Mouse (Mus musculus): Measurements from ENCODE around the gene Cngb1. TPM values are rescaled to one million over a fixed set of nuclear protein-coding genes. Genes with fewer than 3 reads are reported as not detected.

Gene Cngb1
- total RNA-seq, 2 experiments from 2014 or later = 0.87 to 0.91 TPM

DNA sequence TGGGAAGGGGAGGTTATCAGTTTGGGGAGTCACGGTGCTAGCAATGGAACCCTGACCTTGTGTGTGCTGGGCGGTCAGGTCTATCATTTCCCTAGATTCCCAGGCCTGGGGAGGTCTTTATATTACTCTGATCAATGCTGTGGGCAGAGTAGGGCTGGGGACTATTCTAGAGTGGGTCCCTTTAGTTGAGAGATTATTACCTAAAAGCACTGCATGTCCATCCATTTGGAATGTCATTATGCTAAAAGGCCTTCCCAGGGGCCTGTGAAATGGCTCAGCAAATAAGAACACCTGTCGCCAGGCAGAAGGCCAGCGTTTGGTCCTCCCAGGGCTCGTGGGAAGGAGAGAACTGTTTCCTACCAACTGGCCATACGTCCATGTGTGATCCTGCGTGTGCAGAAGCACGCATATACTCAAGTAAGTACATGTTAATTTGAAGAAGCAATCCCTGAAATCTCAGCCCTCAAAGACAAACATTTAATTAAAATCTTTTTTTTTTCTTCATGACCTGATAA is 104.3 kb downstream of the Cngb1 start:
- no peak for DNase-seq (ENCODE audit: low spot score in 2 of 2)

DNA sequence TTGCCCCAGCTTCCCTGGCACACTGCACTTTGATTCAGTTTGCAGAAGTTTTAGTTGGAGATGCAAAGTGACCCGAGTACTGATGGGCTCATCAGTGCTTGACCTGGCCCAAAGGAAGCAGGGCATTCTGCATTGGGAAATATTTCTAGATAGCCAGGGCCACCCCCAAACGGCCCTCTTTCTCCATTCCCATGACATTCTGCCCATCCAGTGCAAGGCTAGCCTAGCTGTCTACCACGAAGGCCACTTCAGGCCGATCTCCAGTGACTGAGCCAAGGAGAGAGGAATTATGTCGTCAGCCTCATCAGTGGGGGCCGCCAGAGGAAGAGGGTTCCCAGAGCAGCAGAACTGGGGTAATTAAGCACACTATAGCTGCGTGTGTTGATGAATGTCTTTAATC is 104.9 kb downstream of the Cngb1 start:
- no peak for DNase-seq (ENCODE audit: low spot score in 2 of 2)

DNA sequence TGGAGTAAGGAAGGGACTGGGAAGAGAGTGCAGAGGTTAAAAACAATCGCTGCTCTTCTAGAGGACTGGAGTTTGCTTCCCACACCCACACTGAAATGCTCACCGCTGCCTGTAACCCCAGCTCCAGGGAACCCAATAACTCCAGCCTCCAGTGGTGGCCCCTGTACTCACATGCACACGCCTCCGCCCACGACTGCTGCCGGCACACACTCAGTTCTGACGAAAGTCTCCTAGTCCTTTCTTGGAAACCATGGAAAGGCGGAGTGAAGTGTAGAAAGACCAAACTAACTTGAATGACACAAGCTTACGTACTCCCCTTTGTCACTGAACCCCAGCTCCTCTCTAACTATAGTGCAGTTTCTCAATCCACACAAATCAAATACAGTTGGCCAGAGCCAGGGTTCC is 106.4 kb downstream of the Cngb1 start:
- DNase-seq (ENCODE audit: low spot score in 2 of 2) = no peak

DNA sequence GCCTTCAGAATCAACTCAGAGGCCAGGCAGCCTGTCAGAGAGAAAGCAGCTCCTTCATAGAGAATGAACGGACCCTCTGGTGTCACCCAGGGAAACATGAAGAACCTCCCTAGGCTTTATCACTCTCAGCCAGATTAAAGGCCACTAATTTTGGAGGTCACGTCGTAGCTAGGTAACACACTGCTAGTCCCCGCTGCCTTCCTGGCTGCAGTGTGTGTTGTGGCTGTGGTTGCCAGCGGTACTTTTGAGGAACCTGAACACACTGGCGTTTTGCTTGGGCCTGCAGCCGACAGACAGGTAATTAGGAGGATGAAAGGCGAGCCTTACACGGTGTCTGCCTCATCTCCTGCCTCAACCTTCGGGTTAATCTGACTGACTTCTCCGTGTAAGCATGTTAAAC is 110.7 kb downstream of the Cngb1 start:
- no peak for DNase-seq (ENCODE audit: low spot score in 2 of 2)

DNA sequence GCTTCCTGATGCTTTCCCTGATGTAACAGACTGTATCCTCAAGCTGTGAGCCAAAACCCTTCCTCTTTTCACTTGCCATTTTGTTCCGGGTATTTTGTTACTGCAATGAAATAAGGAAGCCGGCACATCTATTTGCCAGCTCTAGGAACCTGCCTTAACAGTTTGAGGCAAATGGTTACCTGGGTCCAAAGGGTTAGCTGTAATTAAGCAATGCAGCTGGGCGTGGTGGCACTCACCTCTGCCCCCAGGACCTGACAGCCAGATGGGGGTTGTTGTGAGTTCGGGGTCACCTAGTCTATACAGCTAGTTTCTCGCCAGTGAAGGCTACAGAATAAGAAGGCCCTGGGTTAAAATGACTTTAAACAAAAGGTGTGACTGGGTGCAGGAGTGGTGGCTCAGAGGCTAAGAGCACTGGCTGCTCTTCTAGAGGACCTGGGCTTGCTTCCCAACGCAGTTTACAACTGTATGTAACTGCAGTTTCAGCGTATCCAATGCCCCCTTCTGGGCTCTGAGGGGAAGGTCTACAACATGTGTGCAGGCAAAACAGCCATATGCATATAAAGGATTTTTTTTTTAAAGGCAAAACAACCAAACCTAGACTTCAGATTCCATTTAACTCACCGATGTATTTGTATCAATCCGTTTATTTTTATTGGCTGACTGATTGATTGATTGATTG is 114.7 kb downstream of the Cngb1 start:
- no peak for DNase-seq (ENCODE audit: low spot score in 2 of 2)

Other genes with a start within 250 kb of the Cngb1 start
- 10 to 100 TPM; 38.5 to 38.9 TPM for gene Katnb1, start 225.4 kb downstream of the Cngb1 start, total RNA-seq (2021)
- gene Kifc3, start 103.8 kb downstream of the Cngb1 start, total RNA-seq (2021) = 10 to 100 TPM; 72.4 to 90.2 TPM
- 1 to 10 TPM; 1.4 to 1.7 TPM for gene Tepp, start 4.0 kb upstream of the Cngb1 start, total RNA-seq (2021)
- gene Zfp319, start 25.4 kb upstream of the Cngb1 start, total RNA-seq (2021) = 10 to 100 TPM; 18.1 to 19.4 TPM
- 10 to 100 TPM; 17.2 to 22.8 TPM for gene Usb1, start 25.7 kb upstream of the Cngb1 start, total RNA-seq (2021)
- gene Mmp15, start 45.7 kb upstream of the Cngb1 start, total RNA-seq (2021) = 10 to 100 TPM; 41.2 to 42.5 TPM
- 10 to 100 TPM; 64.1 to 67.9 TPM for gene Cfap20, start 128.3 kb upstream of the Cngb1 start, total RNA-seq (2021)
- gene Csnk2a2, start 183.5 kb upstream of the Cngb1 start, total RNA-seq (2021) = 10 to 100 TPM; 73.8 to 80.8 TPM
- gene Ccdc113, start 227.5 kb upstream of the Cngb1 start, total RNA-seq (2021) = 1 to 10 TPM; 1.1 to 2.4 TPM

All from layer of hippocampus, postnatal 10 days (tissue).